Mouse (Mus musculus) gastrocnemius, postnatal 4 days (tissue): ENCODE results near the gene Iffo2. TPM values are rescaled to one million over a fixed set of nuclear protein-coding genes. Genes with fewer than 3 reads are reported as not detected.

ENCODE experiments used
- DNase-seq, 2 experiments: peaks; one replicate each; pipeline ENCODE4 v3.0.0; 2021 to 2022; ENCODE audit warnings: low spot score in 2 of 2, mixed read lengths in 2 of 2
- microRNA-seq: library from miRNA; unstranded; fragments of <30 nt; microRNA quantifications from one replicate; pipeline ENCODE4 v1.2.0, GENCODE M21; 2021
- total RNA-seq, 2 experiments: library from RNA; stranded (reverse); gene quantifications; 2 replicates each; pipeline ENCODE4 v1.2.3; 2021

The Iffo2 gene
- total RNA-seq, 2 experiments from 2014 or later: 11.5 to 11.8 TPM

GRCm38 (mm10) chr4:139637847-139638246 lies 107.5 kb downstream of the Iffo2 start:
- DNase-seq: no peak

DNA sequence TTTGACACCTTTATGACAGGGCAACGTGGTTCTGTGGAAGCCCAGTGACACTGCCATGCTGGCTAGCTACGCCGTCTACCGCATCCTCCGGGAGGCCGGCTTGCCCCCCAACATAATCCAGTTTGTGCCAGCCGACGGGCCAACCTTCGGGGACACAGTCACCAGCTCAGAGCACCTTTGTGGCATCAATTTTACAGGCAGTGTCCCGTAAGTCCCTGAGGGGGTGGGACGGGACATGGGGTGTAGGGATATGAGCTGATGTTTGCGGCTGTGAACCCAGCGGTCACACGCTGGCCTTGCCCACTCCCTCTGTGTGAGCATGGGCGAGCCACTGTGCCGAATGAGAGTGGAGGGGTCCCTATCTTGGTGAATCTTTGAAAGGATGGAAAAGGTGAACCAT lies 108.0 kb downstream of the Iffo2 start:
- no peak for DNase-seq

- DNase-seq: no peak
Observed at GRCm38 (mm10) chr4:139639801-139640200, 109.5 kb downstream of the Iffo2 start.

- no peak for DNase-seq
Observed at GRCm38 (mm10) chr4:139640333-139640732, 110.0 kb downstream of the Iffo2 start.

- no peak for DNase-seq
Observed at GRCm38 (mm10) chr4:139640775-139641174, 110.4 kb downstream of the Iffo2 start.

DNA sequence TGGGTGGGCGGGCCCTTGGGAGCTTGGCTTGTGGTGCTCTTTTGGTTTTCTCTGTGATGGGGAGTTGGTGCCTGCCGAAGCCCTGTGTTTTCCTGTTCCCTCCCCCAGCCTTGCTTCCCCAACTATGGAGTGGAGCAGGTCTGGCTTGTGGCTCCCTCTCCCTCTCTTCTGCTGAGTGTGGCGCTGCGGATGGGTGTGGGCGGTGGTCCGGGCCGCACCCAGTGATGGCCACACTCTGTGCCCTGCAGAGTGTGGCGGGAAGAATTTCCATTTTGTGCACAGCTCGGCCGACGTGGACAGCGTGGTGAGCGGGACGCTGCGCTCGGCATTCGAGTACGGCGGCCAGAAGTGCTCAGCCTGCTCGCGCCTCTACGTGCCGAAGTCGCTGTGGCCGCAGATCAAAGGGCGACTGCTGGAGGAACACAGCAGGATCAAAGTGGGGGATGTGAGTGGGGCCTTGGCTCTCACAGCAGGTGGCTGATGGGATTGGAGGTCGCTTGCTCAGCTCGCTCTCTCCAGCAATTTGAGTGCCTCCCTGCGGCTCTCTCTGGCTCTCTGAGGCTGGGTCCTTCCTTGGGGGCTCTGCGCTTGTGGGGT lies 111.6 kb downstream of the Iffo2 start:
- DNase-seq: no peak

- peak; percentile 64 to 76 for DNase-seq
Observed at GRCm38 (mm10) chr4:139643972-139644371, 113.6 kb downstream of the Iffo2 start.

- DNase-seq: no peak
Observed at GRCm38 (mm10) chr4:139646916-139647315, 116.6 kb downstream of the Iffo2 start.

GRCm38 (mm10) chr4:139650086-139650743 lies 119.9 kb downstream of the Iffo2 start:
- no peak for DNase-seq

- no peak for DNase-seq
Observed at GRCm38 (mm10) chr4:139650907-139651306, 120.6 kb downstream of the Iffo2 start.

GRCm38 (mm10) chr4:139653238-139653637 lies 122.9 kb downstream of the Iffo2 start, which contains the start of gene Tas1r2:
Gene Tas1r2 (plus strand): TSS chr4:139653538.
- no peak for DNase-seq

DNA sequence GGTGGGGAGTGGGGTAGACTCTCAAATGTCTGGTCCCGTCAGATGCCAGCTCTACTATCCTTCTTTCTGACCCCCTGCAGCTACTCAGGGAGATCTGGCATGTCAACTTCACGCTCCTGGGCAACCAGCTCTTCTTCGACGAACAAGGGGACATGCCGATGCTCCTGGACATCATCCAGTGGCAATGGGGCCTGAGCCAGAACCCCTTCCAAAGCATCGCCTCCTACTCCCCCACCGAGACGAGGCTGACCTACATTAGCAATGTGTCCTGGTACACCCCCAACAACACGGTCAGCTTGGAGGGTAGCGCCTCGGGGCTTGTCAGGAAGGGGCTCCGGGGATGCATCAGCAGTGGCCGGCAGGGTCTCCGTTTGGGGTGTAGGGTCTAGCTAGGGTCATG lies 131.5 kb downstream of the Iffo2 start:
- no peak for DNase-seq

GRCm38 (mm10) chr4:139667632-139668031 lies 137.3 kb downstream of the Iffo2 start:
- no peak for DNase-seq

- DNase-seq: peak in 1 of 2 experiments; percentile 42
Observed at GRCm38 (mm10) chr4:139669847-139670246, 139.5 kb downstream of the Iffo2 start.

Small RNAs within 50 kb of the gene (microRNA-seq; reads per million reads assigned to microRNA genes)
- gene Gm25571 (not detected), gene Mir7020 (not detected)

Other genes starting within 250 kb of the Iffo2 start
- 1 to 10 TPM; 4.2 to 4.7 TPM for gene Pqlc2, start 219.8 kb upstream of the Iffo2 start, total RNA-seq
- 10 to 100 TPM; 32.5 to 33.3 TPM for gene Akr7a5, start 219.8 kb upstream of the Iffo2 start, total RNA-seq
- 10 to 100 TPM; 42.0 to 44.0 TPM for gene Mrto4, start 178.0 kb upstream of the Iffo2 start, total RNA-seq
- gene Emc1, start 178.0 kb upstream of the Iffo2 start, total RNA-seq: 10 to 100 TPM; 34.8 to 39.5 TPM
- gene Ubr4, start 177.9 kb upstream of the Iffo2 start, total RNA-seq: 100 to 1,000 TPM; 115 to 122 TPM
- gene Gm21969, start 72.6 kb downstream of the Iffo2 start, total RNA-seq: not detected
- 10 to 100 TPM; 26.0 to 34.7 TPM for gene Aldh4a1, start 92.3 kb downstream of the Iffo2 start, total RNA-seq
- gene Tas1r2, start 123.0 kb downstream of the Iffo2 start, total RNA-seq: not detected